Mouse (Mus musculus): ENCODE measurements at regions not wholly inside any gene's neighbourhood (a gene's known extent, or its start where the extent isn't known, plus 50 kb on each side); places are given as distances from the start of the nearest gene placed in this dataset.

DNA sequence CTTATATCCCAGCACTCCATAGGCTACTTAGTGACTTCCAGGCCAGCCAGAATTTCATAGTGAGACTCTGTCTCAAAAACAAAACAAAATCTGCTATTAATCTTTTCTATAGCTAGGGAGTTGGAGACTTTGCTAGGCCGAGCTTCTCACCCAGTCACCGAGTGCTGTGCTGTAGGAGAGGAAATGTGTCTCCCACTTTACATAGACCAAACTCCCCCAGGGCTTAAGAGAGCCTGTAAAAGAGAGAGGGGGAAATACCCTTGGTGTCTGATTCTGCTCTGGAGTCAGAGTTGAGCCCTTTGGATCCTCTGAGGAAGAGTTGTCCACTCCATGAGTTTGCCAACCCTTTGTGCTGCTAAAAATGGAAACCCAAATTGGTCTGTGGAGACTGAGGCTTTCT is 58.3 kb upstream of the Rbpj start:
- Histone ChIP-seq H3K79me3 (ENCODE audit: low read depth) (no peaks in the 10 kb centered on the region), H3K4me3 (ENCODE audit: insufficient read depth, poor library complexity, severe bottlenecking) (no peak overlapping the region), H3ac (ENCODE audit: control insufficient read depth, insufficient read length, low read depth) (no peak overlapping the region), H3K27me3 (ENCODE audit: control insufficient read depth, insufficient read depth, insufficient read length) (no peaks in the 10 kb centered on the region), H3K36me3 (ENCODE audit: control insufficient read depth, insufficient read depth) (no peaks in the 10 kb centered on the region), H3K79me2 (ENCODE audit: control insufficient read depth, insufficient read depth) (no peaks in the 10 kb centered on the region)
- TF ChIP-seq CTCF (IDR thresholded peaks at IDR 0.05; ENCODE audit: control insufficient read depth, insufficient read depth, insufficient read length) (no peak), MAX (IDR thresholded peaks at IDR 0.05) (no peak), USF1 (IDR thresholded peaks at IDR 0.05; ENCODE audit: low read depth) (no peak), MYOG (IDR thresholded peaks at IDR 0.05; ENCODE audit: control insufficient read depth, extremely low read depth, insufficient read length) (no peak), CEBPB (IDR thresholded peaks at IDR 0.05; ENCODE audit: low read depth) (no peak), MYOD1 (IDR thresholded peaks at IDR 0.05; ENCODE audit: control insufficient read depth, insufficient read length, low read depth) (no peak), FOSL1 (IDR thresholded peaks at IDR 0.05; ENCODE audit: insufficient read depth, low read length, poor library complexity, severe bottlenecking) (no peak)

DNA sequence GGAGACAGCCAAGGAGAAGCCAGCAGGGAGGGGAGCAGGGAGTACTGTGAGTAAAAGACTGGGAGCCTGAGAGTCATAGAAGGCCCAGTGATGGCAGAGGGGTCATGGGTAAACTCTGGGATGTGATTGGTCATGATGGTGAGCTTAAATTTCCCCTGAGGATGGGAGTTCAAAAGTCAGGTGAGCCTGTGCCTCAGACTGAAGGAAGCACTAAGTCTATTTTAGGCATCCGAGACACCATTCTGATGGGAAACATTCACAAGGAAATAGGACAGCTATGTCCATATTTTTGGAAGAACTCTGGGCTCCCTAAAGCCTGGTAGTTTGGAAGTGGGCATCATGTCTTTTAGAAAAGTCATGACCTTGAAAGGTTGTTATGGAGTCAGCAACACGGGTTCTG is 57.7 kb upstream of the Rbpj start:
- Histone ChIP-seq H3K79me3 (ENCODE audit: low read depth) (no peaks in the 10 kb centered on the region), H3K4me3 (ENCODE audit: insufficient read depth, poor library complexity, severe bottlenecking) (no peak overlapping the region), H3K27me3 (ENCODE audit: control insufficient read depth, insufficient read depth, insufficient read length) (no peaks in the 10 kb centered on the region), H3K36me3 (ENCODE audit: control insufficient read depth, insufficient read depth) (no peaks in the 10 kb centered on the region), H3ac (ENCODE audit: control insufficient read depth, insufficient read length, low read depth) (no peak overlapping the region), H3K79me2 (ENCODE audit: control insufficient read depth, insufficient read depth) (no peaks in the 10 kb centered on the region)
- TF ChIP-seq MAX (IDR thresholded peaks at IDR 0.05) (no peak), CTCF (IDR thresholded peaks at IDR 0.05; ENCODE audit: control insufficient read depth, insufficient read depth, insufficient read length) (no peak), USF1 (IDR thresholded peaks at IDR 0.05; ENCODE audit: low read depth) (no peak), MYOD1 (IDR thresholded peaks at IDR 0.05; ENCODE audit: control insufficient read depth, insufficient read length, low read depth) (no peak), CEBPB (IDR thresholded peaks at IDR 0.05; ENCODE audit: low read depth) (no peak), FOSL1 (IDR thresholded peaks at IDR 0.05; ENCODE audit: insufficient read depth, low read length, poor library complexity, severe bottlenecking) (no peak), MYOG (IDR thresholded peaks at IDR 0.05; ENCODE audit: control insufficient read depth, extremely low read depth, insufficient read length) (no peak)

DNA sequence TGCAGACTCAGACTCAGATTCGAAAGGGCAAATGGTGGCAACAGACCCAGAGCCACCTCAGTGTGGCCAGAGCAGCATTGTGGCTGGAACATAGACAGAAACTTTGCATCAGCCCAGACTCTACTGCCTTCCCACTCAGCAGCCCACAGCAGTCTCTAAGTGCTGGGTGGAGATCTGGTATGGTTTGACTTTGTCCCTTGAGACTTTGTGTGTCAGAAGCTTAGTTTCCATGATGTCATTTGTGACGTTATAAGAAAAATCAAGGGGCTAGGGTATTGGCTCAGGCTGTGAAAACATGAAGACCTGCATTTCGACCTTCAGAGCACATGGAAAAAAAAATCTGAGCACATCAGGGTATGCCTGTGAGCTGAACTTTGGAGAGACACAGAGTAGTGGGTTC is 56.2 kb upstream of the Rbpj start:
- TF ChIP-seq CEBPB (IDR thresholded peaks at IDR 0.05; ENCODE audit: low read depth) (no peak), CTCF (IDR thresholded peaks at IDR 0.05; ENCODE audit: control insufficient read depth, insufficient read depth, insufficient read length) (no peak), MYOG (IDR thresholded peaks at IDR 0.05; ENCODE audit: control insufficient read depth, extremely low read depth, insufficient read length) (no peak)
- Histone ChIP-seq H3K27me3 (ENCODE audit: control insufficient read depth, insufficient read depth, insufficient read length) (no peaks in the 10 kb centered on the region), H3ac (ENCODE audit: control insufficient read depth, insufficient read length, low read depth) (no peak overlapping the region), H3K79me2 (ENCODE audit: control insufficient read depth, insufficient read depth) (no peaks in the 10 kb centered on the region), H3K36me3 (ENCODE audit: control insufficient read depth, insufficient read depth) (no peaks in the 10 kb centered on the region), H3K79me3 (ENCODE audit: low read depth) (no peaks in the 10 kb centered on the region), H3K4me3 (ENCODE audit: insufficient read depth, poor library complexity, severe bottlenecking) (no peak overlapping the region)

DNA sequence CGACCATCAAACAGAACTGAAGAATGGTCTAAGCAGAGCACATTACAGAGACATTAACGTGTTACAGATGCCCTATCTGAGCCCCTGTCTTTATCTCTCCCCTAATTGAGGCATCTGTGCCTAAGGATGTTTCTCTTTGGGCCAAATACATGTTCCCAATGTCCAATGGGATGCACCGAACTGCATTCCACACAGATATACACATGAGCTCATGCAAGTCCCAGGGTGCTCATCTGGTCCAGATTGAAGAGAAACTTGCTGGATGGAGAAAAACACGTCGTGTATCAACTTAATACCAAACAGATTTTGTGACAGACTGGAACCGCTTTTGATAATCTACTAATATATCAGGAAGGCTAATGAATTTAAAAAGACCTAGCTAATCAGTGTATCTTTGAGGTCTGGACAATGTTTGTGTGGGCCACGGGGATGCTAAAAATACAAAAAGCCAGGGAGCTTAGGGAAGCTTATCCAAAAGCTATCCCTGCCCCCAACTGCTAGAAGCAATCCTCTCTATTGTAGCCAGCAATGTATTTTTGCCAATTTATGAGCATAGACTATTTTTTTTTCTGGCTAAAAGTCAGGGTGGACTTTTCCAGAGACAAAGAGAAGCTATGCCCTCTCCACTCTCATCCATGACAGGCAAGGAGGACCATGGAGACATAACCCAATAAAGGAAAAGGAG is 53.4 kb upstream of the Rbpj start:
- Histone ChIP-seq H3K36me3 (ENCODE audit: control insufficient read depth, insufficient read depth) (no peaks in the 10 kb centered on the region), H3K79me3 (ENCODE audit: low read depth) (no peaks in the 10 kb centered on the region), H3ac (ENCODE audit: control insufficient read depth, insufficient read length, low read depth) (no peak overlapping the region), H3K79me2 (ENCODE audit: control insufficient read depth, insufficient read depth) (no peaks in the 10 kb centered on the region), H3K27me3 (ENCODE audit: control insufficient read depth, insufficient read depth, insufficient read length) (no peaks in the 10 kb centered on the region), H3K4me3 (ENCODE audit: insufficient read depth, poor library complexity, severe bottlenecking) (no peak overlapping the region)
- TF ChIP-seq MYOG (IDR thresholded peaks at IDR 0.05; ENCODE audit: control insufficient read depth, extremely low read depth, insufficient read length): no peak
- TF ChIP-seq CTCF (IDR thresholded peaks at IDR 0.05; ENCODE audit: control insufficient read depth, insufficient read depth, insufficient read length): no peak
- no peak for TF ChIP-seq MYOD1 (IDR thresholded peaks at IDR 0.05; ENCODE audit: control insufficient read depth, insufficient read length, low read depth)

DNA sequence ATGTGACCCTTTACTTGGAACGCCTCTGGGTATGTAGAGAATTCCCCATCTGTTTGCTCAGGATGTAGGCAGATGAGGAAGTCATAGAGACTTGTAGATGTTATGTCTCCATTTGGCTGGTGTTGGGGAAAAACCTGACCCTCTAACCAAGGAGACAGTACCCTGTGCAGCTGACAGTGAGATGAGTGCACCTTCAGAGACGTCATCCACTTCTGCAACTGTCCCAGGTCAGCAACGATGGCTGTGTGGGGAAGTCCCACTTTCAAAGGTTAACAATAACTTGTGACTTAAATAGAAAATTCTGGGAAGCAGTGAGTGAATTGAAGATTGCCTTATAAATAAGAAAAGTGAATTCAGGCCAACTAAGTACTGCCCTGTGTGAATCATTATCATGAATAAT is 52.3 kb upstream of the Rbpj start:
- Histone ChIP-seq H3K79me3 (ENCODE audit: low read depth) (no peaks in the 10 kb centered on the region), H3K79me2 (ENCODE audit: control insufficient read depth, insufficient read depth) (no peaks in the 10 kb centered on the region), H3ac (ENCODE audit: control insufficient read depth, insufficient read length, low read depth) (no peak overlapping the region), H3K27me3 (ENCODE audit: control insufficient read depth, insufficient read depth, insufficient read length) (no peaks in the 10 kb centered on the region), H3K36me3 (ENCODE audit: control insufficient read depth, insufficient read depth) (no peaks in the 10 kb centered on the region), H3K4me3 (ENCODE audit: insufficient read depth, poor library complexity, severe bottlenecking) (no peak overlapping the region)
- TF ChIP-seq USF1 (IDR thresholded peaks at IDR 0.05; ENCODE audit: low read depth): no peak
- no peak for TF ChIP-seq CEBPB (IDR thresholded peaks at IDR 0.05; ENCODE audit: low read depth)
- TF ChIP-seq CTCF (IDR thresholded peaks at IDR 0.05; ENCODE audit: control insufficient read depth, insufficient read depth, insufficient read length): no peak
- TF ChIP-seq MAX (IDR thresholded peaks at IDR 0.05): no peak
- no peak for TF ChIP-seq MYOD1 (IDR thresholded peaks at IDR 0.05; ENCODE audit: control insufficient read depth, insufficient read length, low read depth)

DNA sequence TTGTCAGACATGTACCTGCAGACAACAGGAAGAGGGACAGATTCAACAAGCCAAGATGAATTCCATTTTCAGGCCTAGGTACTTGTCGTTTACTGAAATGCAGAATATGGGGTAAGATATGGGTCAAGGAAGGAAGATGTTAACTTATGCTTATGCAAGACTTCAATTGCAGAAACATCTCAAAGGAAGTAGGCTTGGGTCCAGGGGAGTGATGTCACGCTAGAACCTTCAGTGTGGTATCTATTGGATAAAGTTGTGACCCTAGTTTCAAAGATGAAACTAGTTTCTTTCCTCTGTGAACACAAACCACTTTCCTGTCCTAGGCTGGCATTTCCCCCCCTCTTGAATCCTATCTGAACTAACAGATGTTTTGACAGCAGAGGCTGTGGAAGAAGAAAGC is 50.5 kb upstream of the Rbpj start:
- H3K79me2 ChIP-seq (ENCODE audit: control insufficient read depth, insufficient read depth): no peaks in the 10 kb centered on the region
- no peak overlapping the region for H3K4me3 ChIP-seq (ENCODE audit: insufficient read depth, poor library complexity, severe bottlenecking)
- no peak for TF ChIP-seq CEBPB (IDR thresholded peaks at IDR 0.05; ENCODE audit: low read depth)
- no peak for TF ChIP-seq USF1 (IDR thresholded peaks at IDR 0.05; ENCODE audit: low read depth)
- no peak for TF ChIP-seq MYOD1 (IDR thresholded peaks at IDR 0.05; ENCODE audit: control insufficient read depth, insufficient read length, low read depth)
- no peak for TF ChIP-seq MAX (IDR thresholded peaks at IDR 0.05)
- TF ChIP-seq MYOG (IDR thresholded peaks at IDR 0.05; ENCODE audit: control insufficient read depth, extremely low read depth, insufficient read length): no peak
- no peak for TF ChIP-seq CTCF (IDR thresholded peaks at IDR 0.05; ENCODE audit: control insufficient read depth, insufficient read depth, insufficient read length)
- TF ChIP-seq FOSL1 (IDR thresholded peaks at IDR 0.05; ENCODE audit: insufficient read depth, low read length, poor library complexity, severe bottlenecking): no peak
- H3ac ChIP-seq (ENCODE audit: control insufficient read depth, insufficient read length, low read depth): no peak overlapping the region
- no peaks in the 10 kb centered on the region for H3K27me3 ChIP-seq (ENCODE audit: control insufficient read depth, insufficient read depth, insufficient read length)
- H3K36me3 ChIP-seq (ENCODE audit: control insufficient read depth, insufficient read depth): no peaks in the 10 kb centered on the region
- H3K79me3 ChIP-seq (ENCODE audit: low read depth): no peaks in the 10 kb centered on the region

Measured in C2C12 (cell line).